Mouse (Mus musculus): Measurements from ENCODE around the gene Akap1. TPM values are rescaled to one million over a fixed set of nuclear protein-coding genes. Genes with fewer than 3 reads are reported as not detected.
"Not testable (repeated sequence)": the region's sequence is repeated elsewhere in the genome, so short reads cannot be mapped to it uniquely, and the experiment has no call there.

Gene Akap1
- polyA plus RNA-seq, 1 experiment: 48.2 TPM

- not testable (repeated sequence) for H3K4me3 ChIP-seq (ENCODE audit: low read depth, low read length); H3K9me3 ChIP-seq (replicated peaks; ENCODE audit: control insufficient read depth, insufficient read depth, low read length, poor library complexity, severe bottlenecking); H3K36me3 ChIP-seq (ENCODE audit: control insufficient read depth, insufficient read depth, low read length, poor library complexity, severe bottlenecking); H3K9ac ChIP-seq (ENCODE audit: low read depth, poor library complexity, severe bottlenecking); H3K27me3 ChIP-seq (ENCODE audit: control insufficient read depth, insufficient read depth, low read length, poor library complexity, severe bottlenecking); H3K4me1 ChIP-seq (ENCODE audit: control insufficient read depth, insufficient read depth, low read length); H3K27ac ChIP-seq (ENCODE audit: insufficient read depth, low read length)
Observed at GRCm38 (mm10) chr11:88894279-88894678, 29.9 kb upstream of the Akap1 start.

GRCm38 (mm10) chr11:88893501-88893900 lies 29.1 kb upstream of the Akap1 start:
- not testable (repeated sequence) for H3K9me3 ChIP-seq (replicated peaks; ENCODE audit: control insufficient read depth, insufficient read depth, low read length, poor library complexity, severe bottlenecking); H3K4me3 ChIP-seq (ENCODE audit: low read depth, low read length)

GRCm38 (mm10) chr11:88892789-88893188 lies 28.4 kb upstream of the Akap1 start:
- not testable (repeated sequence) for H3K9me3 ChIP-seq (replicated peaks; ENCODE audit: control insufficient read depth, insufficient read depth, low read length, poor library complexity, severe bottlenecking); H3K36me3 ChIP-seq (ENCODE audit: control insufficient read depth, insufficient read depth, low read length, poor library complexity, severe bottlenecking); H3K9ac ChIP-seq (ENCODE audit: low read depth, poor library complexity, severe bottlenecking); H3K4me1 ChIP-seq (ENCODE audit: control insufficient read depth, insufficient read depth, low read length); H3K27ac ChIP-seq (ENCODE audit: insufficient read depth, low read length); H3K27me3 ChIP-seq (ENCODE audit: control insufficient read depth, insufficient read depth, low read length, poor library complexity, severe bottlenecking); H3K4me3 ChIP-seq (ENCODE audit: low read depth, low read length)

More at GRCm38 (mm10) chr11:88893501-88893900, 29.1 kb upstream of the Akap1 start:
- H3K4me1 ChIP-seq (ENCODE audit: control insufficient read depth, insufficient read depth, low read length); H3K27ac ChIP-seq (ENCODE audit: insufficient read depth, low read length); H3K27me3 ChIP-seq (ENCODE audit: control insufficient read depth, insufficient read depth, low read length, poor library complexity, severe bottlenecking); H3K9ac ChIP-seq (ENCODE audit: low read depth, poor library complexity, severe bottlenecking); H3K36me3 ChIP-seq (ENCODE audit: control insufficient read depth, insufficient read depth, low read length, poor library complexity, severe bottlenecking): not testable (repeated sequence)

- not testable (repeated sequence) for H3K4me1 ChIP-seq (ENCODE audit: control insufficient read depth, insufficient read depth, low read length); H3K27ac ChIP-seq (ENCODE audit: insufficient read depth, low read length); H3K9me3 ChIP-seq (replicated peaks; ENCODE audit: control insufficient read depth, insufficient read depth, low read length, poor library complexity, severe bottlenecking); H3K4me3 ChIP-seq (ENCODE audit: low read depth, low read length); H3K27me3 ChIP-seq (ENCODE audit: control insufficient read depth, insufficient read depth, low read length, poor library complexity, severe bottlenecking); H3K36me3 ChIP-seq (ENCODE audit: control insufficient read depth, insufficient read depth, low read length, poor library complexity, severe bottlenecking); H3K9ac ChIP-seq (ENCODE audit: low read depth, poor library complexity, severe bottlenecking)
Observed at GRCm38 (mm10) chr11:88891921-88892561, 27.7 kb upstream of the Akap1 start.

GRCm38 (mm10) chr11:88891446-88891845 lies 27.1 kb upstream of the Akap1 start:
- H3K36me3 ChIP-seq (ENCODE audit: control insufficient read depth, insufficient read depth, low read length, poor library complexity, severe bottlenecking); H3K27me3 ChIP-seq (ENCODE audit: control insufficient read depth, insufficient read depth, low read length, poor library complexity, severe bottlenecking): not testable (repeated sequence)

GRCm38 (mm10) chr11:88890904-88891303 lies 26.5 kb upstream of the Akap1 start:
- not testable (repeated sequence) for H3K9ac ChIP-seq (ENCODE audit: low read depth, poor library complexity, severe bottlenecking); H3K4me3 ChIP-seq (ENCODE audit: low read depth, low read length); H3K27ac ChIP-seq (ENCODE audit: insufficient read depth, low read length); H3K36me3 ChIP-seq (ENCODE audit: control insufficient read depth, insufficient read depth, low read length, poor library complexity, severe bottlenecking); H3K4me1 ChIP-seq (ENCODE audit: control insufficient read depth, insufficient read depth, low read length); H3K9me3 ChIP-seq (replicated peaks; ENCODE audit: control insufficient read depth, insufficient read depth, low read length, poor library complexity, severe bottlenecking); H3K27me3 ChIP-seq (ENCODE audit: control insufficient read depth, insufficient read depth, low read length, poor library complexity, severe bottlenecking)

More at GRCm38 (mm10) chr11:88891446-88891845, 27.1 kb upstream of the Akap1 start:
- H3K9me3 ChIP-seq (replicated peaks; ENCODE audit: control insufficient read depth, insufficient read depth, low read length, poor library complexity, severe bottlenecking); H3K4me3 ChIP-seq (ENCODE audit: low read depth, low read length); H3K9ac ChIP-seq (ENCODE audit: low read depth, poor library complexity, severe bottlenecking); H3K4me1 ChIP-seq (ENCODE audit: control insufficient read depth, insufficient read depth, low read length); H3K27ac ChIP-seq (ENCODE audit: insufficient read depth, low read length): not testable (repeated sequence)

- no peak for TF ChIP-seq EP300 (IDR thresholded peaks at IDR 0.05; ENCODE audit: insufficient read depth, low read depth, low read length)
- Histone ChIP-seq H3K4me3 (ENCODE audit: low read depth, low read length) (no peak overlapping the region), H3K27me3 (ENCODE audit: control insufficient read depth, insufficient read depth, low read length, poor library complexity, severe bottlenecking) (no peaks in the 10 kb centered on the region)
Observed at GRCm38 (mm10) chr11:88888996-88889395, 24.6 kb upstream of the Akap1 start.

More at GRCm38 (mm10) chr11:88888996-88889395, 24.6 kb upstream of the Akap1 start:
- no peak overlapping the region for H3K9ac ChIP-seq (ENCODE audit: low read depth, poor library complexity, severe bottlenecking)
- peaks cover 4% of the 10 kb centered on the region; the same call in 1 of the 2 replicates for H3K9me3 ChIP-seq (replicated peaks; ENCODE audit: control insufficient read depth, insufficient read depth, low read length, poor library complexity, severe bottlenecking)
- H3K27ac ChIP-seq (ENCODE audit: insufficient read depth, low read length): no peak overlapping the region
- no peaks in the 10 kb centered on the region for H3K36me3 ChIP-seq (ENCODE audit: control insufficient read depth, insufficient read depth, low read length, poor library complexity, severe bottlenecking)
- H3K4me1 ChIP-seq (ENCODE audit: control insufficient read depth, insufficient read depth, low read length): peaks cover 2% of the 10 kb centered on the region
